Mouse (Mus musculus): ENCODE data around the gene Cubn. TPM values are rescaled to one million over a fixed set of nuclear protein-coding genes. Genes with fewer than 3 reads are reported as not detected.
A peak's percentile ranks its signal among the peaks of the same experiment; 100 is the strongest.

The Cubn gene
- polyA plus RNA-seq, 2 experiments: 0.04 to 0.06 TPM

- 0 out of 2 replicates have a peak, but pooled peaks have one; percentile 15 for ATAC-seq (ENCODE audit: insufficient read depth)
- peaks cover 0 to 5% of the 10 kb centered on the region in 2 experiments; a peak in 1 of 4 replicates for H3K4me1 ChIP-seq (replicated peaks; ENCODE audit: control insufficient read depth in 2 of 2, insufficient read depth in 2 of 2, low read length in 1 of 2)
- H3K4me3 ChIP-seq (ENCODE audit: insufficient read depth in 1 of 2, low read depth in 2 of 2, low read length in 2 of 2): no peak overlapping the region
- TF ChIP-seq CTCF (IDR thresholded peaks at IDR 0.05; ENCODE audit: low read depth) (peak; percentile 76), EP300 (IDR thresholded peaks at IDR 0.05; ENCODE audit: low read depth) (no peak)
- peak; percentile 20 to 37 (median 22) for DNase-seq (ENCODE audit: low read depth in 3 of 3, low spot score in 3 of 3)
- H3K27ac ChIP-seq: no peak overlapping the region
- no peaks in the 10 kb centered on the region for H3K9me3 ChIP-seq (ENCODE audit: control insufficient read depth, low read length)
- WGBS (ENCODE audit: insufficient replicate concordance): 66% methylated on average over 8 of the region's 8 CpGs
- H3K4me2 ChIP-seq (ENCODE audit: low read depth): no peak overlapping the region
- H3K36me3 ChIP-seq (replicated peaks; ENCODE audit: control insufficient read depth, insufficient read depth, low read depth): no peaks in the 10 kb centered on the region
- H3K27me3 ChIP-seq (ENCODE audit: control insufficient read depth, insufficient read depth, low read length): no peaks in the 10 kb centered on the region
- H3K9ac ChIP-seq (replicated peaks): no peak overlapping the region
These were observed 254.3 kb downstream of the Cubn start for GRCm38 (mm10) chr2:13237140-13237901.

- DNase-seq (ENCODE audit: low read depth in 3 of 3, low spot score in 3 of 3): no peak
- Histone ChIP-seq H3K27ac (no peak overlapping the region), H3K27me3 (ENCODE audit: control insufficient read depth, insufficient read depth, low read length) (no peaks in the 10 kb centered on the region), H3K9ac (replicated peaks) (no peak overlapping the region), H3K9me3 (ENCODE audit: control insufficient read depth, low read length) (no peaks in the 10 kb centered on the region), H3K4me3 (ENCODE audit: insufficient read depth in 1 of 2, low read depth in 2 of 2, low read length in 2 of 2) (no peak overlapping the region), H3K4me2 (ENCODE audit: low read depth) (no peak overlapping the region), H3K4me1 (replicated peaks; ENCODE audit: control insufficient read depth in 2 of 2, insufficient read depth in 2 of 2, low read length in 1 of 2) (peaks cover 0 to 5% of the 10 kb centered on the region in 2 experiments; a peak in 1 of 4 replicates), H3K36me3 (replicated peaks; ENCODE audit: control insufficient read depth, insufficient read depth, low read depth) (no peaks in the 10 kb centered on the region)
- 73% methylated on average over 5 of the region's 5 CpGs for WGBS (ENCODE audit: insufficient replicate concordance)
- no peak for ATAC-seq (ENCODE audit: insufficient read depth)
- no peak for TF ChIP-seq EP300 (IDR thresholded peaks at IDR 0.05; ENCODE audit: low read depth)
- no peak for TF ChIP-seq CTCF (IDR thresholded peaks at IDR 0.05; ENCODE audit: low read depth)
These were observed 255.9 kb downstream of the Cubn start for GRCm38 (mm10) chr2:13235696-13236095.

DNA sequence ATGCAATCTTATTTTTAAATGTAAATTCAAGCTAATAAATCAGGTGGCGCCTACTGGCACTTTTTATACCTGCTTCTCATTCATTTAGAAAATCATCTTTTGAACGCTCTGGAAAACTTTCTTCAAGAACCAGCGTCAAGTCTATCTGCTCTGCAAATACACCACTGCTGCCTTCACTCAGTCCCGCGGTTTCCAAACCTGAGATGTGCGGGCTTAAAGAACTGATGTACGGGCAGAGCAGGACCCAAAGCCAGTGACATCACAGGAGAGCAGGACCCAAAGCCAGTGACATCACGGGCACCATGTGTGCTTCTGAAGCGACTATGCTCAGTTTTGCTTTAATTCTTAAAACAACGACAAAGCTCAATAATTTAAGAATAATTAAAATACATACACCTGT is 256.8 kb downstream of the Cubn start:
- no peaks in the 10 kb centered on the region for H3K9me3 ChIP-seq (ENCODE audit: control insufficient read depth, low read length)
- TF ChIP-seq CTCF (IDR thresholded peaks at IDR 0.05; ENCODE audit: low read depth) (no peak), EP300 (IDR thresholded peaks at IDR 0.05; ENCODE audit: low read depth) (no peak)
- no peak for ATAC-seq (ENCODE audit: insufficient read depth)

DNA sequence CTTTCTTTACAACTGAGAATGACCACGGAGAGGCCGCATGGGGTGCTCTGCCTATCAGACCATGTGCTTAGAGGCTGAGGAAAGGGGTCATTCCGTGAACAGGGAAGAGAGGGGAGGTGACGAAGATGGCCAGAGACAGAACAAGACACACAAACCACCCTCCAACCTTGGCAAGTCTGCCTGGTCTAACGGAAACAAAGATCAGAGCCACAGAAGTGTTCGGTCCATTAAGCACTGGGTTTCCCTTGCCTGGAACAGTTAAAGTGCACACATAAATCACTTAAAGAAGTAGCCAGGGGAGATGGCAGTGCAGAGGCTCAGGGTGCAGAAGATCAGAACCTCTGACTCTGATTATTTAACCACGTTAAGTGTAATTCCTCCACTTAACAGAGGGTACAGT is 257.7 kb downstream of the Cubn start:
- no peaks in the 10 kb centered on the region for H3K9me3 ChIP-seq (ENCODE audit: control insufficient read depth, low read length)
- no peak overlapping the region for H3K4me3 ChIP-seq (ENCODE audit: insufficient read depth in 1 of 2, low read depth in 2 of 2, low read length in 2 of 2)
- H3K9ac ChIP-seq (replicated peaks): no peak overlapping the region
- peaks cover 0 to 5% of the 10 kb centered on the region in 2 experiments; a peak in 1 of 4 replicates for H3K4me1 ChIP-seq (replicated peaks; ENCODE audit: control insufficient read depth in 2 of 2, insufficient read depth in 2 of 2, low read length in 1 of 2)
- no peak overlapping the region for H3K27ac ChIP-seq
- no peaks in the 10 kb centered on the region for H3K36me3 ChIP-seq (replicated peaks; ENCODE audit: control insufficient read depth, insufficient read depth, low read depth)
- H3K4me2 ChIP-seq (ENCODE audit: low read depth): no peak overlapping the region
- 53% methylated on average over 7 of the region's 7 CpGs for WGBS (ENCODE audit: insufficient replicate concordance)
- DNase-seq (ENCODE audit: low read depth in 3 of 3, low spot score in 3 of 3) (no peak), ATAC-seq (ENCODE audit: insufficient read depth) (no peak)
- TF ChIP-seq CTCF (IDR thresholded peaks at IDR 0.05; ENCODE audit: low read depth) (no peak), EP300 (IDR thresholded peaks at IDR 0.05; ENCODE audit: low read depth) (no peak)
- no peaks in the 10 kb centered on the region for H3K27me3 ChIP-seq (ENCODE audit: control insufficient read depth, insufficient read depth, low read length)

More for the DNA sequence above, 256.8 kb downstream of the Cubn start:
- H3K27me3 ChIP-seq (ENCODE audit: control insufficient read depth, insufficient read depth, low read length): no peaks in the 10 kb centered on the region
- 79% methylated on average over 10 of the region's 10 CpGs for WGBS (ENCODE audit: insufficient replicate concordance)
- no peak overlapping the region for H3K27ac ChIP-seq
- H3K9ac ChIP-seq (replicated peaks): no peak overlapping the region
- H3K4me3 ChIP-seq (ENCODE audit: insufficient read depth in 1 of 2, low read depth in 2 of 2, low read length in 2 of 2): no peak overlapping the region
- no peaks in the 10 kb centered on the region for H3K36me3 ChIP-seq (replicated peaks; ENCODE audit: control insufficient read depth, insufficient read depth, low read depth)
- H3K4me1 ChIP-seq (replicated peaks; ENCODE audit: control insufficient read depth in 2 of 2, insufficient read depth in 2 of 2, low read length in 1 of 2): peaks cover 0 to 5% of the 10 kb centered on the region in 2 experiments; a peak in 1 of 4 replicates
- no peak for DNase-seq (ENCODE audit: low read depth in 3 of 3, low spot score in 3 of 3)
- H3K4me2 ChIP-seq (ENCODE audit: low read depth): no peak overlapping the region

GRCm38 (mm10) chr2:13233254-13233835 is 258.3 kb downstream of the Cubn start:
- DNase-seq (ENCODE audit: low read depth in 3 of 3, low spot score in 3 of 3) (no peak), ATAC-seq (ENCODE audit: insufficient read depth) (no peak)
- Histone ChIP-seq H3K27me3 (ENCODE audit: control insufficient read depth, insufficient read depth, low read length) (no peaks in the 10 kb centered on the region), H3K9me3 (ENCODE audit: control insufficient read depth, low read length) (no peaks in the 10 kb centered on the region), H3K36me3 (replicated peaks; ENCODE audit: control insufficient read depth, insufficient read depth, low read depth) (no peaks in the 10 kb centered on the region), H3K4me1 (replicated peaks; ENCODE audit: control insufficient read depth in 2 of 2, insufficient read depth in 2 of 2, low read length in 1 of 2) (peaks cover 0 to 5% of the 10 kb centered on the region in 2 experiments; a peak in 1 of 4 replicates), H3K4me2 (ENCODE audit: low read depth) (no peak overlapping the region), H3K9ac (replicated peaks) (no peak overlapping the region), H3K27ac (no peak overlapping the region), H3K4me3 (ENCODE audit: insufficient read depth in 1 of 2, low read depth in 2 of 2, low read length in 2 of 2) (no peak overlapping the region)
- TF ChIP-seq CTCF (IDR thresholded peaks at IDR 0.05; ENCODE audit: low read depth) (no peak), EP300 (IDR thresholded peaks at IDR 0.05; ENCODE audit: low read depth) (no peak)
- 43% methylated on average over 12 of the region's 12 CpGs for WGBS (ENCODE audit: insufficient replicate concordance)
